Mouse (Mus musculus) cerebellum, adult 2 months (tissue): ENCODE measurements at regions not wholly inside any gene's neighbourhood (a gene's known extent, or its start where the extent isn't known, plus 50 kb on each side); places are given as distances from the start of the nearest gene placed in this dataset.

ENCODE experiments used
- CTCF ChIP-seq: fragments of 200-500 bp; IDR thresholded peaks from 2 replicates; pipeline ENCODE4 v1.5.1; 2011; ENCODE audit warnings: low read depth, mild to moderate bottlenecking, control low read depth, low read length, moderate library complexity, borderline replicate concordance; ENCODE audit not compliant: insufficient read depth
- POLR2A ChIP-seq: fragments of 200-500 bp; IDR thresholded peaks from 2 replicates; pipeline ENCODE4 v1.6.1; 2011; ENCODE audit warnings: low read length, control low read depth, borderline replicate concordance; ENCODE audit not compliant: insufficient read depth

DNA sequence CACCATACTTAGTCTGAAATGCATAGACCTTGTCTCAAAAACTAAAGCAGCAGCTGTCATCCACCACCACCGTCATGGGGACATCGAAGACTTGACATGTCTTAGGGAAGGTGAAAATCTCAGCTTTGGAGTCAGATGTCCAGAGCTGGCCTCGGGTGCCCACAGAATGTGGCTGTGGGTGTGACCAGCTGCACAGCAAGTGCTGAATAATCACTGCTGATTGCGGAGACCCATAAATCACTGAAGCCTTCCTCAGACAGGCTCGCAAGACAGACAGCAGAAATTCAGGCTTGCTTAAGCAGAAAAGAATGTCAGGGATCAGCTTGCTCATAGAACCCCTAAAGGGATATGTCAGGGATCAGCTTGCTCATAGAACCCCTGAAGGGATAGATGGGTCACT lies 120.0 kb downstream of the Rybp start:
- TF ChIP-seq CTCF (no peak), POLR2A (no peak)
